Mouse (Mus musculus) thymus, adult 2 months (tissue): ENCODE measurements around the gene Hhat.

Experiments used
- CTCF ChIP-seq: fragments of 200-500 bp; IDR thresholded peaks from 2 replicates; pipeline ENCODE4 v1.5.1; 2012; ENCODE audit warnings: mild to moderate bottlenecking, control low read depth, low read length, moderate library complexity, borderline replicate concordance; ENCODE audit not compliant: control insufficient read depth, poor library complexity, insufficient read depth; ENCODE audit errors: extremely low read depth
- POLR2A ChIP-seq: fragments of 200-500 bp; IDR thresholded peaks from 2 replicates; pipeline ENCODE4 v1.6.1; 2012; ENCODE audit warnings: mild to moderate bottlenecking, low read length, control low read depth, moderate library complexity; ENCODE audit not compliant: control insufficient read depth, poor library complexity, insufficient read depth; ENCODE audit errors: extremely low read depth

DNA sequence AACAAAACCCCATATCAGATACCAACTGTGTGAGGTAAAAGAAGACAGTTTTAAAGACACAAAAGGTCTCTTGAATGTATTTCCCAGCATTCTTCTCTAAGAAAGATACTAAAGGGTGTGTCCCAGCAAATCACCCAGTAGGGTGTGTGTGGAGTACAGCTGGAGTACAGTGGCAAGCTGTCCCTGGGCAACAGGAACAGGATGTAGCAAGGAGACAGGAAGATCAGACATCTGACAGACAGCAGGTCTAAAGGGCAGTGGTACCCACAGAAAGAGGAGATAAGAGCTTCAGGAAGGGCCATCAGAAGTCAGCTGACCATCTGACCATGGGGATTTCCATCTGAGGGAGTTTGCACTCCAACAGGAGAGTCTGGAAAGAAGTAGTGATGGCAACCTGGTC, 185.7 kb downstream of the Hhat start:
- no peak for TF ChIP-seq CTCF
- no peak for TF ChIP-seq POLR2A
